Mouse (Mus musculus): ENCODE results near the gene Zfp110. TPM values are rescaled to one million over a fixed set of nuclear protein-coding genes. Genes with fewer than 3 reads are reported as not detected.
A peak's percentile ranks its signal among the peaks of the same experiment; 100 is the strongest.

Zfp110 gene
- polyA plus RNA-seq, 1 experiment from 2014 or later: 28.0 TPM

DNA sequence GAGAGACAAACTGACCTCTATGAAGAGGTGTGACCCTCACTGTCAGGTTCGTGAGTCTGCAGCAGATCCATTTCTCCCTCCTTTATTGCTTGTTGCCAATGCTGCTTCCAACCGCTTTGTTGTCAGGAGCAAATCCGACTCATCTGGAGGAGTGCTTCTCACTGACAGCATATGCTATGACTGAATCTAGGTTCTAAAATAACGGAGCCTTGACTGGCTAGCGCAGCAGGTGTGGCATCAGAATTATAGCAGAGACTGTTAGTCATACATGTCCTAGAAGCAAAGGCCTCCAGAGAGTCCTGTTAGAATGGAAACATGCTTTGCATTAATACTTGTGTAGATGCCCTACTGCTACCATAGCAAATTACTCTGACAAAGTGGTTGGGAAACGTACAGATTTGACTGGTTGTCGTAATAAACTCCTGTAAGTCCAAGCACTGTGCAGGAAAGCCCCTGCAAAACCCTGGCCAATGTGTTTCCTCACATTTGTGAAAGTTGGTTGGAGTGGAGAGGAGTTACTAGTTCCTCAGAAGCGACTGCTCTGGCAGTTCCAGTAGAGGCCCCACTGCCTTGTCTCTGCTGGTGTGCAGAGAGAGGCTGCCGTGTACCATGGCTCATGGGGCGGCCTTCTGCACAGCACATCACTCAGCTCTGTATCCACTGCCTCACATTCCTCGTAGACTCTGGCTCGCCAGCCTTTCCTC lies 52.2 kb downstream of the Zfp110 start:
- Histone ChIP-seq H3K9ac (replicated peaks; ENCODE audit: low read length) (no peak overlapping the region), H3K4me2 (ENCODE audit: low read length) (no peak overlapping the region)
- 92% methylated on average over 12 of the region's 12 CpGs for WGBS

DNA sequence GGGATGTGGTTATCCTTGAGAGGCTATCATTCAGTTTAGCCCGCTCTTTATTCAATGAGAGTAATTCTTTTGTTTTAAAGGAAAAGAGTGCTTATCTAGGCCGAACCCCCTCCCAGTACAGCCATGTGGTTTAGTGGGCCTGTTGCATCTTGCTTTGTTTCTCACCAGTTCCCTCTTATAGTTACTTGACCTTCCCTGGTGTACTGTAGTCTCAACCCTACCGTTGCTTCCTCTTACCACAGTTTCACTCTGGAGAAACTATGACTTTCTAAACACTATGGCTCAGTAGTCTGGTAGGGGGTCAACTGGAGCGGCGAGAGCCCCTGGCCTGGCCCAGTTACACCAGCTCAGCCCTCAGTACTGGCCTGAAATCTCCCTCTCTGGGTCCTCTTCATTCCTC lies 53.0 kb downstream of the Zfp110 start:
- no peak overlapping the region for H3K27ac ChIP-seq (replicated peaks; ENCODE audit: low read depth, low read length)
- ATAC-seq (ENCODE audit: low FRiP score, low TSS enrichment) (no peak), DNase-seq (no peak)
- H3K4me1 ChIP-seq (ENCODE audit: control insufficient read depth, insufficient read depth, low read length): peaks cover 3% of the 10 kb centered on the region; the same call in 1 of the 2 replicates
- no peaks in the 10 kb centered on the region for H3K27me3 ChIP-seq (ENCODE audit: control insufficient read depth, insufficient read depth, low read length)
- H3K4me3 ChIP-seq (replicated peaks; ENCODE audit: low read depth, low read length): no peak overlapping the region
- H3K9ac ChIP-seq (replicated peaks; ENCODE audit: low read length): no peak overlapping the region
- no peaks in the 10 kb centered on the region for H3K9me3 ChIP-seq (ENCODE audit: control insufficient read depth, low read length)
- WGBS: 93% methylated on average over 5 of the region's 5 CpGs
- peaks cover 69% of the 10 kb centered on the region for H3K36me3 ChIP-seq (ENCODE audit: control insufficient read depth, insufficient read depth, low read length)
- H3K4me2 ChIP-seq (ENCODE audit: low read length): no peak overlapping the region

More for the DNA sequence above, 52.2 kb downstream of the Zfp110 start:
- Histone ChIP-seq H3K4me1 (ENCODE audit: control insufficient read depth, insufficient read depth, low read length) (peaks cover 12% of the 10 kb centered on the region), H3K9me3 (ENCODE audit: control insufficient read depth, low read length) (no peaks in the 10 kb centered on the region), H3K4me3 (replicated peaks; ENCODE audit: low read depth, low read length) (no peak overlapping the region), H3K27me3 (ENCODE audit: control insufficient read depth, insufficient read depth, low read length) (no peaks in the 10 kb centered on the region), H3K36me3 (ENCODE audit: control insufficient read depth, insufficient read depth, low read length) (peaks cover 67% of the 10 kb centered on the region), H3K27ac (replicated peaks; ENCODE audit: low read depth, low read length) (no peak overlapping the region)
- no peak for ATAC-seq (ENCODE audit: low FRiP score, low TSS enrichment)
- no peak for DNase-seq

DNA sequence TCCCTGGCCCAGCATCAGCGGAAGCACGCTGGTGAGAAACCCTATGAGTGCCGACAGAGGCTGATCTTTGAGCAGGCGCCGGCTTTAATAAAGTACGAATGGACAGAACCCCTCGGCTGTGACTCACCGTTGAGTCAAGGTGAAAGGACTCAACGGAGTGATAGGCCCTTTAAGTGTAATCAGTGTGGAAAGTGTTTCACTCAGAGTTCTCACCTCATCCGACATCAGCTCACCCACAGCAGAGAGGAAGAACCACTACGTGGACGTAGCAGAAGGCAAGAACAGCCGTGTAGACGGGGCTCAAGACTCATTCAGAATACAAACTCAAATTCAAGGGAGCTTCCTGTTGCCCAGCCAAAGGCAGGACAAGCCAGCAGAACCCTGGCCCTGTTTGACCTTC lies 56.4 kb downstream of the Zfp110 start:
- ATAC-seq (ENCODE audit: low FRiP score, low TSS enrichment): no peak

DNA sequence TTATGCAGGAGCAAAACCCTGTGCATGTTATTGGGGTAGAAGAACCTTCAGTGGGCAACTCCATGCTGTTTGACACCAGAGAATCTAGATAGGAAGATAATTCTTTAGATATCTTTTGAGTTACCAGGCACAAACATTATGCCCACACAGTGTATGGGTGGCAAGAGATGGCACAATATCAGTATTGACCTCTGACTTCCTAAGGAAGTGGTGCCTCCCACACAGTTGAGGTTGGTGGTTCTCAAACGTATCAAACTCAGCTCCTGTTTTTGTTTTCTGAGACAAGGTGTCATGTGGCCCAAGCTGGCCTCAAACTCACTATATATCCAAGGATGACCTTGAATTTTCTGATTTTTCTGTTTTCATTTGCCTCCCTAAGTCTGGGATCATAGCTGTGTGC lies 56.8 kb downstream of the Zfp110 start:
- H3K4me3 ChIP-seq (replicated peaks; ENCODE audit: low read depth, low read length): no peak overlapping the region
- H3K9me3 ChIP-seq (ENCODE audit: control insufficient read depth, low read length): no peaks in the 10 kb centered on the region
- DNase-seq (no peak), ATAC-seq (ENCODE audit: low FRiP score, low TSS enrichment) (no peak)
- 88% methylated on average over 1 of the region's 1 CpGs for WGBS
- no peaks in the 10 kb centered on the region for H3K27me3 ChIP-seq (ENCODE audit: control insufficient read depth, insufficient read depth, low read length)
- H3K4me2 ChIP-seq (ENCODE audit: low read length): no peak overlapping the region
- peaks cover 49% of the 10 kb centered on the region for H3K36me3 ChIP-seq (ENCODE audit: control insufficient read depth, insufficient read depth, low read length)
- no peak overlapping the region for H3K9ac ChIP-seq (replicated peaks; ENCODE audit: low read length)
- H3K4me1 ChIP-seq (ENCODE audit: control insufficient read depth, insufficient read depth, low read length): no peaks in the 10 kb centered on the region
- no peak overlapping the region for H3K27ac ChIP-seq (replicated peaks; ENCODE audit: low read depth, low read length)

More for the DNA sequence above, 56.4 kb downstream of the Zfp110 start:
- WGBS: 94% methylated on average over 14 of the region's 14 CpGs
- Histone ChIP-seq H3K4me1 (ENCODE audit: control insufficient read depth, insufficient read depth, low read length) (no peaks in the 10 kb centered on the region), H3K27me3 (ENCODE audit: control insufficient read depth, insufficient read depth, low read length) (no peaks in the 10 kb centered on the region), H3K36me3 (ENCODE audit: control insufficient read depth, insufficient read depth, low read length) (peaks cover 53% of the 10 kb centered on the region), H3K4me2 (ENCODE audit: low read length) (no peak overlapping the region), H3K9me3 (ENCODE audit: control insufficient read depth, low read length) (no peaks in the 10 kb centered on the region), H3K9ac (replicated peaks; ENCODE audit: low read length) (no peak overlapping the region), H3K4me3 (replicated peaks; ENCODE audit: low read depth, low read length) (no peak overlapping the region), H3K27ac (replicated peaks; ENCODE audit: low read depth, low read length) (no peak overlapping the region)
- DNase-seq: no peak

DNA sequence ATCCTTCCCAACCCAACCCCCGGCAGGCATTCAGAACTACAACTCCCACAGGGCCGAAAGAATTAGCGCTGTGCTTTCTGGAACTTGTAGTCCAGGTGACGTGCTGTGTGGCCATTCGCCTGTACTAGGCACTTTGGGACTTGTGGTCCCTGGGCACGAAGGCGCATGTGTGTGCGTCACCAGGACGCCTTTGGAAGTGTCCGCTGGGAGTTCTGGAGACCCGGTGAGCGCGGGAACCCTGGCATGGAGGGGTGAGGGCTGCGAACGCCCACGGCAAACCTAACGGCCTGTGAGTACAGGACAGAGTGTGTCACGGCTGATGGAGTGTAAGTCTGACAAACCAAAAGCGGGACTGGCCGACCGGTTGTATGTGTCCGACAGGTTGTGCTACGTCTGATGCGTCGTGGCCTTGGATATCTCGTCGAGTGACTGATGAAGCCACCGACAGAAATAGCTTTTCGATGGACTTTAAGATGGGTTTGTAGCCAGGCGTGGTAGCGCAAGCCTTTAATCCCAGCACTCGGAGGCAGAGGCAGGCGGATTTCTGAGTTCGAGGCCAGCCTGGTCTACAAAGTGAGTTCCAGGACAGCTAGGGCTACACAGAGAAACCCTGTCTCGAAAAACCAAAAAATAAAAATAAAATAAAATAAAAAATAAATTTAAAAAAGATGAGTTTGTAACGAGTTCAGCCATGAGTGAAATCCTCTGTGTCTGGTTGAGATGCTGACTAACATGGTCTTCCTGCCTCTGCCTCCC lies 63.3 kb downstream of the Zfp110 start, which contains the start of gene Zscan22:
Gene Zscan22 (plus strand): TSS at position 161 of the 756 bp plus-strand sequence.
- peak within 1 kb of the TSS; percentile 58 for H3K9ac ChIP-seq (replicated peaks; ENCODE audit: low read length)
- peaks cover 6% of the 10 kb centered on the region; the same call in 1 of the 2 replicates for H3K4me1 ChIP-seq (ENCODE audit: control insufficient read depth, insufficient read depth, low read length)
- DNase-seq (peak; percentile 97), ATAC-seq (ENCODE audit: low FRiP score, low TSS enrichment) (peak; percentile 97)
- no peaks in the 10 kb centered on the region for H3K36me3 ChIP-seq (ENCODE audit: control insufficient read depth, insufficient read depth, low read length)
- 7% methylated on average over 36 of the region's 36 CpGs for WGBS
- peak within 1 kb of the TSS; percentile 52 for H3K4me2 ChIP-seq (ENCODE audit: low read length)
- H3K9me3 ChIP-seq (ENCODE audit: control insufficient read depth, low read length): no peaks in the 10 kb centered on the region
- no peaks in the 10 kb centered on the region for H3K27me3 ChIP-seq (ENCODE audit: control insufficient read depth, insufficient read depth, low read length)
- peak within 1 kb of the TSS; percentile 54 for H3K4me3 ChIP-seq (replicated peaks; ENCODE audit: low read depth, low read length)
- H3K27ac ChIP-seq (replicated peaks; ENCODE audit: low read depth, low read length): 0 out of 2 replicates have a peak within 1 kb of the TSS, but pooled peaks have one; percentile 21

Other genes with a start within 250 kb of the Zfp110 start
- gene Vmn2r53, start 226.0 kb upstream of the Zfp110 start, polyA plus RNA-seq (2014; fragmentation: Nextera tagmentation; extraction: Ambion mirVana): 0.01 TPM in 1 of 2 replicates, not detected in the other
- gene Vmn2r54, start 194.4 kb upstream of the Zfp110 start, polyA plus RNA-seq (2014; fragmentation: Nextera tagmentation; extraction: Ambion mirVana): not detected in 2 replicates
- not detected in 2 replicates for gene Vmn2r55, start 149.8 kb upstream of the Zfp110 start, polyA plus RNA-seq (2014; fragmentation: Nextera tagmentation; extraction: Ambion mirVana)
- not detected in 2 replicates for gene Vmn2r56, start 99.8 kb upstream of the Zfp110 start, polyA plus RNA-seq (2014; fragmentation: Nextera tagmentation; extraction: Ambion mirVana)
- gene Zscan18, start 31.1 kb upstream of the Zfp110 start, polyA plus RNA-seq (2014; fragmentation: Nextera tagmentation; extraction: Ambion mirVana): 25.5 and 26.3 TPM in 2 replicates
- gene Zfp329, start 15.9 kb upstream of the Zfp110 start, polyA plus RNA-seq (2014; fragmentation: Nextera tagmentation; extraction: Ambion mirVana): 35.5 and 37.9 TPM in 2 replicates
- gene Zfp128, start 46.4 kb downstream of the Zfp110 start, polyA plus RNA-seq (2014; fragmentation: Nextera tagmentation; extraction: Ambion mirVana): 8.6 and 9.0 TPM in 2 replicates
- 9.9 and 13.0 TPM in 2 replicates for gene Zscan22, start 63.1 kb downstream of the Zfp110 start, polyA plus RNA-seq (2014; fragmentation: Nextera tagmentation; extraction: Ambion mirVana)
- 749 and 858 TPM in 2 replicates for gene Rps5, start 87.5 kb downstream of the Zfp110 start, polyA plus RNA-seq (2014; fragmentation: Nextera tagmentation; extraction: Ambion mirVana)
- 0.64 and 0.66 TPM in 2 replicates for gene Rnf225, start 92.7 kb downstream of the Zfp110 start, polyA plus RNA-seq (2014; fragmentation: Nextera tagmentation; extraction: Ambion mirVana)
- gene Zfp324, start 131.1 kb downstream of the Zfp110 start, polyA plus RNA-seq (2014; fragmentation: Nextera tagmentation; extraction: Ambion mirVana): 12.0 and 14.4 TPM in 2 replicates
- gene Zfp446, start 143.1 kb downstream of the Zfp110 start, polyA plus RNA-seq (2014; fragmentation: Nextera tagmentation; extraction: Ambion mirVana): 8.7 and 8.9 TPM in 2 replicates
- gene Slc27a5, start 163.4 kb downstream of the Zfp110 start, polyA plus RNA-seq (2014; fragmentation: Nextera tagmentation; extraction: Ambion mirVana): 0.24 and 0.31 TPM in 2 replicates
- 293 and 309 TPM in 2 replicates for gene Trim28, start 164.4 kb downstream of the Zfp110 start, polyA plus RNA-seq (2014; fragmentation: Nextera tagmentation; extraction: Ambion mirVana)
- gene Zbtb45, start 175.3 kb downstream of the Zfp110 start, polyA plus RNA-seq (2014; fragmentation: Nextera tagmentation; extraction: Ambion mirVana): 42.4 and 42.5 TPM in 2 replicates
- gene Chmp2a, start 200.0 kb downstream of the Zfp110 start, polyA plus RNA-seq (2014; fragmentation: Nextera tagmentation; extraction: Ambion mirVana): 188 and 205 TPM in 2 replicates
- gene Ube2m, start 203.5 kb downstream of the Zfp110 start, polyA plus RNA-seq (2014; fragmentation: Nextera tagmentation; extraction: Ambion mirVana): 149 and 181 TPM in 2 replicates
- gene Mzf1, start 220.0 kb downstream of the Zfp110 start, polyA plus RNA-seq (2014; fragmentation: Nextera tagmentation; extraction: Ambion mirVana): 6.1 and 7.6 TPM in 2 replicates